Mouse (Mus musculus) brain, embryonic 14.5 days (tissue): ENCODE measurements at regions not wholly inside any gene's neighbourhood (a gene's known extent, or its start where the extent isn't known, plus 50 kb on each side); places are given as distances from the start of the nearest gene placed in this dataset.

Experiments used
- CTCF ChIP-seq: fragments of 200-500 bp; IDR thresholded peaks from 2 replicates; pipeline ENCODE4 v1.5.1; 2012; ENCODE audit warnings: inconsistent platforms, mild to moderate bottlenecking, moderate library complexity, borderline replicate concordance; ENCODE audit not compliant: insufficient read depth, insufficient read length; ENCODE audit errors: extremely low read depth
- POLR2A ChIP-seq: fragments of 200-500 bp; IDR thresholded peaks from 2 replicates; pipeline ENCODE4 v1.6.1; 2012; ENCODE audit warnings: mild to moderate bottlenecking, inconsistent platforms, borderline replicate concordance; ENCODE audit not compliant: poor library complexity, insufficient read depth, insufficient read length, severe bottlenecking; ENCODE audit errors: extremely low read depth

DNA sequence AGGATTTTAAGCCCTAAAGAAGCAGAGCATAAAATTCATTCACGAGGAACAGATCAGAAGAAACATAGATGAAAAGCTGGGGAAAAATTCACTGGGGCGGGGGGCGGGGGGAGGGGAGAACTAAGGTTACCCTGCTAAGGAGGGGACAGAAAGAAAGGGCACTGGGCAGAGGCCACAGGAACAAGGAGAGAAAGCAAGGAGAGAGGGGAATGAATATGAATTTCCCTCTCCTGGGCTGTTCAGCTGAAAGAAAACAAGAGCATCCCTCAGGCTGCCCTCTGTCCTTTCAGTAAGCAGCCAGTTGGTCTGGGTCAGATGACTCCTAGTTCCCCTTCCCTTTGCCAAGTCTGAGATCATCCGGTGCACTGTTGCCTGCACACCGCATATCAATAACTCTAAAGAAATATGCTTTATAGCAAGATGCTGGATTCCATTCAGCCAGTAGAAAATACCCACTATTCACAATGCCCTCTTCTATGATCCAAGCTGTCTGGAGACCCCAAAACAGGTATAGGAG, 467.7 kb upstream of the Rag2 start:
- no peak for TF ChIP-seq CTCF
- no peak for TF ChIP-seq POLR2A
